Comparison of ENCODE assay signal across 15 mouse cellular contexts in genomic region chr1:42700171-42700570, GRCm38 (mm10). TPM values are rescaled to one million over a fixed set of nuclear protein-coding genes. Genes with fewer than 3 reads are reported as not detected.
A peak's percentile ranks its signal among the peaks of the same experiment; 100 is the strongest.
DNase-seq lines count a peak whose midpoint lies in the region; ATAC-seq and TF ChIP-seq lines count a peak whose summit lies in the region.
"Had no signal": no experiment of that assay in that cellular context is flagged by ENCODE, and none has a peak within 500 bp of the region (broad histone marks: within the 10 kb centered on the region; RNA-seq: fewer than 3 reads in every experiment).

No protein-coding gene starts in this region.

- 11% methylated on average over 3 of the region's 3 CpGs for WGBS in kidney, postnatal 0 days
- 14% methylated on average over 3 of the region's 3 CpGs for WGBS in forebrain, embryonic 10.5 days
- 5% methylated on average over 3 of the region's 3 CpGs for WGBS in hindbrain, embryonic 14.5 days
- 6% methylated on average over 3 of the region's 3 CpGs for WGBS in neural tube, embryonic 12.5 days
- WGBS in liver, postnatal 0 days (ENCODE audit: insufficient replicate concordance), result 11% methylated on average over 3 of the region's 3 CpGs

- TF ChIP-seq EP300 in liver, postnatal 0 days (IDR thresholded peaks at IDR 0.05; ENCODE audit: low read depth), result no peak

- peak overlapping the region; percentile 27; the same call in 1 of the 2 replicates for H3K9ac ChIP-seq in kidney, postnatal 0 days (ENCODE audit: low read depth, low read length)
- H3K9ac ChIP-seq in hindbrain, embryonic 14.5 days, result peak overlapping the region; percentile 85
- H3K9ac ChIP-seq in neural tube, embryonic 12.5 days, result peak overlapping the region; percentile 67
- H3K9ac ChIP-seq in liver, postnatal 0 days (replicated peaks), result no peak overlapping the region

- H3K4me3 ChIP-seq in kidney, postnatal 0 days (replicated peaks; ENCODE audit: low read depth, low read length), result peak overlapping the region; percentile 32
- H3K4me3 ChIP-seq in forebrain, embryonic 10.5 days, result peak overlapping the region; percentile 94
- peak overlapping the region; percentile 89 for H3K4me3 ChIP-seq in hindbrain, embryonic 14.5 days (replicated peaks; ENCODE audit: low read length)
- H3K4me3 ChIP-seq in neural tube, embryonic 12.5 days, result peak overlapping the region; percentile 43
- no peak overlapping the region for H3K4me3 ChIP-seq in liver, postnatal 0 days (ENCODE audit: low read depth, low read length)
- H3K4me3 ChIP-seq: heart, adult 2 months had no signal

- peak overlapping the region; percentile 48 for H3K4me2 ChIP-seq in kidney, postnatal 0 days (ENCODE audit: low read length)
- peak overlapping the region; percentile 99 for H3K4me2 ChIP-seq in hindbrain, embryonic 14.5 days (replicated peaks)
- H3K4me2 ChIP-seq in neural tube, embryonic 12.5 days (replicated peaks), result peak overlapping the region; percentile 92
- H3K4me2 ChIP-seq in liver, postnatal 0 days (ENCODE audit: low read depth, low read length), result no peak overlapping the region

- no peaks in the 10 kb centered on the region for H3K36me3 ChIP-seq in kidney, postnatal 0 days (ENCODE audit: insufficient read depth, low read length)
- peaks cover 50% of the 10 kb centered on the region for H3K36me3 ChIP-seq in forebrain, embryonic 10.5 days (replicated peaks)
- peaks cover 24% of the 10 kb centered on the region for H3K36me3 ChIP-seq in hindbrain, embryonic 14.5 days (replicated peaks; ENCODE audit: control insufficient read depth, insufficient read depth)
- H3K36me3 ChIP-seq in neural tube, embryonic 12.5 days, result peaks cover 24% of the 10 kb centered on the region
- no peaks in the 10 kb centered on the region for H3K36me3 ChIP-seq in liver, postnatal 0 days (replicated peaks; ENCODE audit: insufficient read depth, low read length)

- H3K27me3 ChIP-seq in kidney, postnatal 0 days (ENCODE audit: insufficient read depth, low read length), result peaks cover 61% of the 10 kb centered on the region
- peaks cover 94% of the 10 kb centered on the region for H3K27me3 ChIP-seq in forebrain, embryonic 10.5 days (ENCODE audit: poor library complexity, severe bottlenecking)
- H3K27me3 ChIP-seq in hindbrain, embryonic 14.5 days (ENCODE audit: control insufficient read depth, insufficient read depth, low read length), result no peaks in the 10 kb centered on the region
- H3K27me3 ChIP-seq in neural tube, embryonic 12.5 days (replicated peaks), result peaks cover 16% of the 10 kb centered on the region
- peaks cover 92% of the 10 kb centered on the region for H3K27me3 ChIP-seq in liver, postnatal 0 days (ENCODE audit: insufficient read depth, low read length)

- no peak for DNase-seq in kidney, postnatal 0 days (ENCODE audit: low spot score)
- DNase-seq in kidney, adult 8-10 months, result no peak
- DNase-seq in forebrain, embryonic 10.5 days (ENCODE audit: extremely low spot score, low spot score), result no peak
- no peak for DNase-seq in hindbrain, embryonic 14.5 days (ENCODE audit: low spot score)
- no peak for DNase-seq in heart, adult 18-20 months
- no peak for DNase-seq in ovary, postnatal 14 days (ENCODE audit: low spot score)
- no peak for DNase-seq in liver, postnatal 0 days
- DNase-seq: heart, adult 2 months; lung, adult 2 months had no signal

- no peak overlapping the region for H3K27ac ChIP-seq in kidney, postnatal 0 days
- H3K27ac ChIP-seq in forebrain, embryonic 10.5 days, result peak overlapping the region; percentile 99
- peak overlapping the region; percentile 77 for H3K27ac ChIP-seq in hindbrain, embryonic 14.5 days
- no peak overlapping the region for H3K27ac ChIP-seq in neural tube, embryonic 12.5 days
- H3K27ac ChIP-seq in liver, postnatal 0 days (ENCODE audit: low read depth), result no peak overlapping the region
- H3K27ac ChIP-seq: heart, adult 2 months had no signal

- no peaks in the 10 kb centered on the region for H3K9me3 ChIP-seq in kidney, postnatal 0 days (replicated peaks; ENCODE audit: low read length)
- no peaks in the 10 kb centered on the region for H3K9me3 ChIP-seq in forebrain, embryonic 10.5 days
- H3K9me3 ChIP-seq in hindbrain, embryonic 14.5 days (ENCODE audit: control insufficient read depth, low read length), result no peaks in the 10 kb centered on the region
- no peaks in the 10 kb centered on the region for H3K9me3 ChIP-seq in neural tube, embryonic 12.5 days
- no peaks in the 10 kb centered on the region for H3K9me3 ChIP-seq in liver, postnatal 0 days (ENCODE audit: low read length)

- ATAC-seq in kidney, postnatal 0 days (replicated peaks; ENCODE audit: low FRiP score, low read depth), result no peak
- ATAC-seq in hindbrain, embryonic 14.5 days (ENCODE audit: low FRiP score), result no peak
- ATAC-seq in neural tube, embryonic 12.5 days (ENCODE audit: low FRiP score, low read depth), result no peak
- no peak for ATAC-seq in liver, postnatal 0 days

- TF ChIP-seq CTCF in kidney, postnatal 0 days (IDR thresholded peaks at IDR 0.05; ENCODE audit: low read depth), result no peak
- no peak for TF ChIP-seq CTCF in liver, postnatal 0 days (IDR thresholded peaks at IDR 0.05; ENCODE audit: low read depth)

- peaks cover 3% of the 10 kb centered on the region; the same call in 1 of the 2 replicates for H3K4me1 ChIP-seq in kidney, postnatal 0 days (replicated peaks; ENCODE audit: insufficient read depth, low read length)
- peaks cover 62% of the 10 kb centered on the region for H3K4me1 ChIP-seq in forebrain, embryonic 10.5 days
- H3K4me1 ChIP-seq in hindbrain, embryonic 14.5 days (replicated peaks; ENCODE audit: control insufficient read depth, insufficient read depth, low read length), result peaks cover 27% of the 10 kb centered on the region
- H3K4me1 ChIP-seq in neural tube, embryonic 12.5 days, result peaks cover 19% of the 10 kb centered on the region
- H3K4me1 ChIP-seq in liver, postnatal 0 days (ENCODE audit: insufficient read depth), result 0 out of 2 replicates have a peak, but pooled peaks cover 2% of the 10 kb centered on the region

RNA-seq across cellular contexts. Expression of gene Pou3f3, which starts 4.6 kb away (rescaled TPM):
- polyA plus RNA-seq in kidney, postnatal 0 days (2015; fragmentation: Nextera tagmentation; extraction: Ambion mirVana), result 12.4 and 13.2 TPM in 2 replicates
- 13.4 and 14.4 TPM in 2 replicates for polyA plus RNA-seq in forebrain, embryonic 10.5 days (2016; fragmentation: Nextera tagmentation; extraction: Ambion mirVana)
- polyA plus RNA-seq in hindbrain, embryonic 14.5 days (2014; fragmentation: Nextera tagmentation; extraction: Ambion mirVana), result 10.6 and 11.5 TPM in 2 replicates
- polyA plus RNA-seq in neural tube, embryonic 12.5 days (2016; fragmentation: Nextera tagmentation; extraction: Ambion mirVana), result 17.2 and 17.8 TPM in 2 replicates
- total RNA-seq in heart, adult 18-20 months (2021), result under 1 TPM in 1 of 2 experiments, not detected in 1; 0.03 TPM
- not detected in 2 replicates for polyA plus RNA-seq in liver, postnatal 0 days (2015; fragmentation: Nextera tagmentation; extraction: Ambion mirVana)
- total RNA-seq: adrenal gland, adult 2 months; common myeloid progenitor, adult 5-6 weeks; heart, adult 2 months; hematopoietic stem cell, adult 5-6 weeks; megakaryocyte, adult 5-6 weeks had no signal
- polyA plus RNA-seq: heart, adult 2 months; stomach, embryonic 16.5 days had no signal

Comparison
In these comparisons a context has a peak if more than half of its experiments do, and no peak if none do; other contexts are left out.
1. H3K27ac ChIP-seq: peak in forebrain, embryonic 10.5 days (single experiment) and hindbrain, embryonic 14.5 days (single experiment); none in kidney, postnatal 0 days (single experiment), neural tube, embryonic 12.5 days (single experiment) and liver, postnatal 0 days (single experiment).
2. RNA of gene Pou3f3, which starts 4.6 kb away (polyA plus RNA-seq): 17.2 to 17.8 TPM in neural tube, embryonic 12.5 days, 13.4 to 14.4 TPM in forebrain, embryonic 10.5 days, 12.4 to 13.2 TPM in kidney, postnatal 0 days and 10.6 to 11.5 TPM in hindbrain, embryonic 14.5 days; not detected in liver, postnatal 0 days; every median in the first group is over 10 times any median in the second.